Mouse (Mus musculus) gastrocnemius, adult 2 months (tissue): ENCODE measurements around the gene Tas2r135. TPM values are rescaled to one million over a fixed set of nuclear protein-coding genes. Genes with fewer than 3 reads are reported as not detected.

ENCODE experiments used
- DNase-seq: peaks from one replicate; pipeline ENCODE4 v3.0.0; 2022
- H3K27ac ChIP-seq: fragments of 200-600 bp; 2 replicates; pipeline ENCODE4 v1.8.1; 2022; ENCODE audit warnings: mild to moderate bottlenecking
- H3K4me3 ChIP-seq: fragments of 200-600 bp; 2 replicates; pipeline ENCODE4 v1.8.1; 2022; ENCODE audit warnings: mild to moderate bottlenecking, moderate library complexity
- CTCF ChIP-seq: fragments of 200-600 bp; IDR thresholded peaks from 2 replicates; pipeline ENCODE4 v1.8.1; 2022; ENCODE audit warnings: antibody characterized with exemption, mild to moderate bottlenecking, moderate library complexity
- intact Hi-C: fragments of 180-260 bp; cut with DNase I; formaldehyde crosslinking; loops from one replicate; pipeline ENCODE4 v1.15.1; 2025
- total RNA-seq, 2 experiments: library from RNA; stranded (reverse); gene quantifications; 2 replicates each; pipeline ENCODE4 v1.2.3; 2021

The Tas2r135 gene
- total RNA-seq, 2 experiments from 2014 or later, result not detected

- Histone ChIP-seq H3K4me3 (no peak overlapping the region), H3K27ac (no peak overlapping the region)
- intact Hi-C loops, result no loop called here
- TF ChIP-seq CTCF, result no peak
- DNase-seq, result no peak
Measured at GRCm38 (mm10) chr6:42364607-42365006, 40.6 kb upstream of the Tas2r135 start.

- no peak for TF ChIP-seq CTCF
- Histone ChIP-seq H3K4me3 (no peak overlapping the region), H3K27ac (no peak overlapping the region)
- DNase-seq, result no peak
- intact Hi-C loops, result no loop called here
Measured at GRCm38 (mm10) chr6:42365215-42365614, 40.0 kb upstream of the Tas2r135 start.

GRCm38 (mm10) chr6:42369870-42370269 lies 35.4 kb upstream of the Tas2r135 start:
- Histone ChIP-seq H3K27ac (no peak overlapping the region), H3K4me3 (no peak overlapping the region)
- TF ChIP-seq CTCF, result no peak
- intact Hi-C loops, result no loop called here
- no peak for DNase-seq

DNA sequence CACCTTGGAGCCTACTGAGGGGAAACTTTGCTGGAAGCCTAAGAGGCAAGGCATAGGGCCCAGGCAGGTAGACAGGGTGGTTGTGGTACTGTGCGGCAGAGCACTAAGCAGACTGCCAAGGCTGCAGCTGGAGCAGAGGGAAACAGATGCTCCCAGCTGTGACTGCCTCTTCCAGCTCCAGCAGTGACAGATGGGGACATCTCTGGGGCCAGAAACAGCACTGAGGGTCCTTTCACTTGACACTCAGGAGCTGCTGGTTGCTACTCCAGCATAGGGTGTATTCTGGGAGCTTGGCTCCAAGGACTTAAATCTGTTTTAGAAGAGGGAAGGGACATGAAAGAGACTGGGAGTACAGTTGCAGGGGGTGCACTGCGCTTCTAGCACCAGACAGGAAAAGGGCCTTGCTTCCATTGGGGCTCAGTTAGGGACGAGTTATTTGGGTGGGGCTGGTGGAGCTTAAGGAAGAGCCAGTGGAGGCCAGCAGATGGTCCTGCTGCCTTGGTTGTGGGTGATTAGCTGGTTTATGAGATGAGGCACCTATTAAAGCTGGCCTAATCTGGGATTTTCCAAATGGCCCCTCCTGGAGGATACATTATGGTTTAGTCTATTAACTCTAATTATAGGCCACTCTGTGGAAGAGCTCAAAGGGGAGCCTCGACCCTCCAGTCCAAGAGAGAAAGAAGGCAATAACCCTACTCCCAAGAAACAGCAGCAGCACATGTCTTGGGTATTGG lies 34.4 kb upstream of the Tas2r135 start:
- Histone ChIP-seq H3K27ac (peak overlapping the region; percentile 24; the same call in 1 of the 2 replicates), H3K4me3 (no peak overlapping the region)
- TF ChIP-seq CTCF, result no peak
- intact Hi-C loops, result no loop called here
- no peak for DNase-seq

- H3K27ac ChIP-seq, result peak overlapping the region; percentile 71
- H3K4me3 ChIP-seq, result no peak overlapping the region
- intact Hi-C loops, result loop anchor here (2.0 kb wide), 1 partner anchor 21 kb away; no protein-coding TSS in a partner anchor
- no peak for DNase-seq
- TF ChIP-seq CTCF, result no peak
Measured at GRCm38 (mm10) chr6:42372001-42372400, 33.2 kb upstream of the Tas2r135 start.

DNA sequence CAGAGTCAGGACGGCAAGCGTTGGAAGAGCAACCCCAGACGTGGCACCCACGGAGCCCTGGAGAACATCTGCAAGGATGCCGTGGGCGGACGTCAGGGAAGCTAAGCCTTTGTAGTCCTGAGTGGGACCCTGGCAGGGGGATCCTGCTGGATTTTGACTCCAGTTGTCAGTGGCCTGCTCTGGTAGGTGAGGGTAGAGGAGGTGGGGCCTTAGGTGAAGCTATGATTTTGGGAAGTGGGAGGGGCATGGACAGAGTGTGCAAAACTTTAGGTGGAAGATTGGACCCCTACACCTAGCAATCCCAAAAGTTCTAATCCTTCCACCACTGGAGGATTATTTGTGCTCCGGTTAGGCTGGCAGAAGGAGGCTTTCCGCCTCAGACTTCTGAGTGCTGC lies 32.8 kb upstream of the Tas2r135 start:
- no peak for TF ChIP-seq CTCF
- Histone ChIP-seq H3K4me3 (no peak overlapping the region; the same call in 1 of the 2 replicates), H3K27ac (peak overlapping the region; percentile 71)
- no peak for DNase-seq
- intact Hi-C loops, result loop anchor here (2.0 kb wide), 1 partner anchor 22 kb away; no protein-coding TSS in a partner anchor

DNA sequence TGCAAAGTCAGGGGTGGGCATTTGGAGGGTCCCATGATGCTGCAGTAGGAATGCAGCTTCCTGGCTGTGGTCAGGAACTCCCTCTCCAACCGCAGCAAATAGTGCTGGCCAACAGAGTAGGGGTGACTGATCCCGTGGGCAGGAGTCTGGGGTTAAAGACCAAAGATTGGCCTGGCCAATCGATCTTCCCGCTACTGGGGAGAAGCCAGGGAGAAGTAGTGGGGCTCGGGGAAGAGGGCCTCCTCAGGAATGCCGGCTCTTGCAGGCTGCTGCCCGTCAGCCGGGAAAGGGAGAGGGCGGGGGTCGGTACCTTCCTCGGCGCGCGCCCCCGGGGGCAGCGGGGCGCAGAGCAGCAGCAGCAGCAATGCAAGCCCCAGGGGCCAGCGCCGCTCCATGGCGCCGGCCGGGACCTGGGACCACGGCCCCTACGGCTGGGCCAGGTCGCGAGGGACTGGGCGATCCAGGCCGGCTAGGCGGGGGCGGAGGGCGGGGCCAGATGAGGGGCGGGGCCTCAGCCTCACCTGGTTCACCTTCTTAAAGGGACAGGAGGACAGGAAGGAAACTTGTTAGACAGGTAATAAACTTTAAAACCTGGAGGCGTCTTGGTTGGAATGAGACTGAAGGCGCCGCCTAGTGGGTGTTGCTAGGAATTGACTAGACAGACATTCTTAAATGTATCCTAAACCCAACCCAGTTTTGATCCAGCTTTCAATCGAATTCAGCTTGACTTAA lies 32.3 kb upstream of the Tas2r135 start, which contains the start of gene Epha1:
Epha1 (minus strand) TSS at position 453 of the 732 bp plus-strand sequence.
- Histone ChIP-seq H3K27ac (peak within 1 kb of the TSS; percentile 71), H3K4me3 (peak within 1 kb of the TSS; percentile 72)
- peak; percentile 71 for DNase-seq
- intact Hi-C loops, result loop anchor here (2.0 kb wide), 1 partner anchor 22 kb away; no protein-coding TSS in a partner anchor
- TF ChIP-seq CTCF, result peak; percentile 71

GRCm38 (mm10) chr6:42373669-42374430 lies 31.4 kb upstream of the Tas2r135 start:
- peak overlapping the region; percentile 72 for H3K4me3 ChIP-seq
- intact Hi-C loops, result loop anchor here (2.0 kb wide), 1 partner anchor 23 kb away; no protein-coding TSS in a partner anchor
- TF ChIP-seq CTCF, result no peak
- no peak for DNase-seq
- peak overlapping the region; percentile 2; the same call in 1 of the 2 replicates for H3K27ac ChIP-seq

GRCm38 (mm10) chr6:42374701-42375100 lies 30.5 kb upstream of the Tas2r135 start:
- no peak overlapping the region for H3K27ac ChIP-seq
- no peak for DNase-seq
- H3K4me3 ChIP-seq, result no peak overlapping the region
- intact Hi-C loops, result no loop called here
- TF ChIP-seq CTCF, result no peak

- TF ChIP-seq CTCF, result no peak
- H3K4me3 ChIP-seq, result no peak overlapping the region
- intact Hi-C loops, result no loop called here
- DNase-seq, result no peak
- H3K27ac ChIP-seq, result peak overlapping the region; percentile 68
Measured at GRCm38 (mm10) chr6:42375131-42375530, 30.1 kb upstream of the Tas2r135 start.

DNA sequence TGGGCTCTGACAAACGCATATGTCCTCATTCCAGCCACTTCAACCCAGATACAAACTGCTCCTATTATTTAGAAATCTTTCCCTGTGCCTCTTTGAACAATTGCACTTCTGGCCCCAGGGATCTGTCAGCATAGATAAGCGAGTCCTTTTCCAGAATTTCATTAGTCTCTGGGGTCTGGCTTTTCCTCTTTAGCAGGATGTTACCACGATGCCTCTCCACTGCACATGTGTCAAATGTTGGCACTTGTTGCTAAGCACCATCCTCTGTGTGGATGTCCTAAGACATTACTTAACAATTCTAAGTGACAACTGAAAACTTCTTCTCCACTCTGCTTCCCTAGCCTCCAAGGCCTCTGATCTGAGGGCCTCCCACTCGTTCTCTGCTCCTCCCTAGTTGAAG lies 29.2 kb upstream of the Tas2r135 start:
- peak overlapping the region; percentile 68; the same call in 1 of the 2 replicates for H3K27ac ChIP-seq
- H3K4me3 ChIP-seq, result no peak overlapping the region
- intact Hi-C loops, result no loop called here
- no peak for TF ChIP-seq CTCF
- no peak for DNase-seq

DNA sequence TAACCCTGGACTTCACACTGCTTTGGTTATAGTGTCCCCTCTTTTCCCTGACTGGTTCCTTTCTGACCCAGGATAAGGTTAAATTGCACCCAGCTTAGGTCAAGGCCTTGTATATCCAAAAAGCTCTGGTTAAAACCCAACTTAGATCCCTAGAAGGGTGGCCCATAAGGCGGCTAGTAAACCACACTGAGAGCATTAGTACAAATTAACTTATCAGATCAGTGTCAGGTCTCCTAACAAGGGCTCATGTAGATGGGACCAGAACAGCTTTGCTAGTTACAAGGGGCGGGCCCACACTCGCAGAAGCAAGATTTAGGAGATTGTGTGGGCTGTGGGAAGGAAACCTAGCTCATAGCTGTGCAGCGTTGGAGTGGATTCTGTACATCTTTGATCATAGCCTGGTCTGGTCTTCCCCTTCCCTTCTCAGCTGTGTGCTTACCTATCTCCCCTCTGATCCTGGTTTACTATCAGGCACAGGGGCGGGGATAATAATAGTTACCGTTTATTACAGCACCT lies 28.7 kb upstream of the Tas2r135 start:
- H3K4me3 ChIP-seq, result no peak overlapping the region
- no peak for DNase-seq
- H3K27ac ChIP-seq, result no peak overlapping the region
- TF ChIP-seq CTCF, result no peak
- intact Hi-C loops, result no loop called here
